ENCODE assay signal across 23 mouse cellular contexts in genomic region chr15:24405305-24405704, GRCm38 (mm10).
DNase-seq lines count a peak whose midpoint lies in the region; ATAC-seq and TF ChIP-seq lines count a peak whose summit lies in the region.
"Had no signal": no experiment of that assay in that cellular context is flagged by ENCODE, and none has a peak within 500 bp of the region (broad histone marks: within the 10 kb centered on the region; RNA-seq: fewer than 3 reads in every experiment).

No protein-coding gene starts in this region.

- no peaks in the 10 kb centered on the region for H3K36me3 ChIP-seq in forebrain, embryonic 12.5 days (replicated peaks)
- no peaks in the 10 kb centered on the region for H3K36me3 ChIP-seq in forebrain, postnatal 0 days (ENCODE audit: insufficient read depth)
- H3K36me3 ChIP-seq: G1E; heart, embryonic 10.5 days; heart, embryonic 13.5 days; hindbrain, embryonic 15.5 days had no signal

- DNase-seq in forebrain, postnatal 0 days: no peak
- DNase-seq in brain, embryonic 14.5 days (ENCODE audit: low read depth): peak; percentile 64
- DNase-seq in retina, embryonic 14.5 days (ENCODE audit: low spot score): peak; percentile 58
- DNase-seq in adrenal gland, postnatal 10 days: no peak
- no peak for DNase-seq in gastrocnemius, postnatal 4 days (ENCODE audit: low spot score in 2 of 2)
- DNase-seq: adrenal gland, adult 2 months; adrenal gland, postnatal 25 days; B cell, adult 2 months; cerebellum, adult 18-20 months; cerebellum, adult 9-10 months; cerebellum, postnatal 14 days; gastrocnemius, postnatal 25 days; heart, adult 2 months; heart, postnatal 14 days; heart, postnatal 4 days; kidney, adult 2 months had no signal

- no peak for TF ChIP-seq POLR2A in brain, embryonic 14.5 days (IDR thresholded peaks at IDR 0.05; ENCODE audit: borderline replicate concordance, extremely low read depth, insufficient read depth, insufficient read length, poor library complexity, severe bottlenecking)

- H3K4me3 ChIP-seq in forebrain, embryonic 12.5 days (replicated peaks): no peak overlapping the region
- no peak overlapping the region for H3K4me3 ChIP-seq in forebrain, postnatal 0 days (ENCODE audit: low read depth, low read length)
- H3K4me3 ChIP-seq: heart, adult 2 months; heart, embryonic 10.5 days; heart, embryonic 13.5 days; hindbrain, embryonic 15.5 days had no signal

- TF ChIP-seq CTCF in forebrain, postnatal 0 days (IDR thresholded peaks at IDR 0.05; ENCODE audit: low read depth): no peak
- no peak for TF ChIP-seq CTCF in brain, embryonic 14.5 days (IDR thresholded peaks at IDR 0.05; ENCODE audit: borderline replicate concordance, extremely low read depth, insufficient read depth, insufficient read length)

- peak; percentile 57; the same call in 1 of the 2 replicates for ATAC-seq in forebrain, embryonic 12.5 days (ENCODE audit: low FRiP score)
- no peak for ATAC-seq in forebrain, postnatal 0 days
- ATAC-seq: intestine, postnatal 0 days had no signal

- H3K27ac ChIP-seq in forebrain, embryonic 12.5 days: no peak overlapping the region
- no peak overlapping the region for H3K27ac ChIP-seq in forebrain, postnatal 0 days (ENCODE audit: low read depth, low read length)
- H3K27ac ChIP-seq: heart, adult 2 months; heart, embryonic 10.5 days; heart, embryonic 13.5 days; hindbrain, embryonic 15.5 days had no signal

- H3K9me3 ChIP-seq in forebrain, embryonic 12.5 days: no peaks in the 10 kb centered on the region
- no peaks in the 10 kb centered on the region for H3K9me3 ChIP-seq in forebrain, postnatal 0 days (ENCODE audit: low read length)
- H3K9me3 ChIP-seq: heart, embryonic 10.5 days; heart, embryonic 13.5 days; hindbrain, embryonic 15.5 days had no signal

- WGBS in forebrain, embryonic 12.5 days: 26% methylated on average over 1 of the region's 1 CpGs
- 15% methylated on average over 1 of the region's 1 CpGs for WGBS in forebrain, postnatal 0 days

- no peaks in the 10 kb centered on the region for H3K27me3 ChIP-seq in forebrain, embryonic 12.5 days
- H3K27me3 ChIP-seq in forebrain, postnatal 0 days (ENCODE audit: insufficient read depth, low read length): no peaks in the 10 kb centered on the region
- H3K27me3 ChIP-seq: CH12.LX; heart, embryonic 13.5 days; hindbrain, embryonic 15.5 days had no signal

- H3K4me1 ChIP-seq in forebrain, embryonic 12.5 days: no peaks in the 10 kb centered on the region
- H3K4me1 ChIP-seq in forebrain, postnatal 0 days (ENCODE audit: insufficient read depth): no peaks in the 10 kb centered on the region
- H3K4me1 ChIP-seq: heart, embryonic 10.5 days; heart, embryonic 13.5 days; hindbrain, embryonic 15.5 days had no signal

- H3K9ac ChIP-seq in forebrain, embryonic 12.5 days: no peak overlapping the region
- no peak overlapping the region for H3K9ac ChIP-seq in forebrain, postnatal 0 days
- H3K9ac ChIP-seq: heart, embryonic 13.5 days; hindbrain, embryonic 15.5 days had no signal

- H3K4me2 ChIP-seq in forebrain, embryonic 12.5 days: no peak overlapping the region
- H3K4me2 ChIP-seq in forebrain, postnatal 0 days (ENCODE audit: low read depth): no peak overlapping the region
- H3K4me2 ChIP-seq: heart, embryonic 13.5 days; hindbrain, embryonic 15.5 days had no signal

Comparison
In these comparisons a context has a peak if more than half of its experiments do, and no peak if none do; other contexts are left out.
1. DNase-seq: peak in brain, embryonic 14.5 days (single experiment) and retina, embryonic 14.5 days (single experiment); none in forebrain, postnatal 0 days (single experiment), adrenal gland, postnatal 10 days (single experiment) and gastrocnemius, postnatal 4 days (0 of 2).